Mouse (Mus musculus): Measurements from ENCODE around the gene Gm38100.

Gene Gm38100

GRCm38 (mm10) chr1:175920029-175920428, at the start of gene Gm38100:
Gm38100 (plus strand) TSS chr1:175920329.
- DNase-seq (ENCODE audit: low read depth, low spot score), result no peak

- no peak for DNase-seq (ENCODE audit: low read depth, low spot score)
These were observed 49.4 kb upstream of the Gm38100 start for GRCm38 (mm10) chr1:175870716-175871115.

GRCm38 (mm10) chr1:175872028-175872816, 47.9 kb upstream of the Gm38100 start:
- DNase-seq (ENCODE audit: low read depth, low spot score), result no peak

- peak; percentile 84 for DNase-seq (ENCODE audit: low read depth, low spot score)
These were observed 39.5 kb upstream of the Gm38100 start, which contains the start of gene Exo1 for GRCm38 (mm10) chr1:175880453-175881296. Exo1 (plus strand) TSS chr1:175880581.

GRCm38 (mm10) chr1:175883398-175883797, 36.7 kb upstream of the Gm38100 start:
- DNase-seq (ENCODE audit: low read depth, low spot score), result no peak

- no peak for DNase-seq (ENCODE audit: low read depth, low spot score)
These were observed 26.9 kb upstream of the Gm38100 start for GRCm38 (mm10) chr1:175893263-175893662.

- no peak for DNase-seq (ENCODE audit: low read depth, low spot score)
These were observed 26.4 kb upstream of the Gm38100 start for GRCm38 (mm10) chr1:175893726-175894125.

- DNase-seq (ENCODE audit: low read depth, low spot score), result no peak
These were observed 8.9 kb upstream of the Gm38100 start for GRCm38 (mm10) chr1:175911207-175911606.

GRCm38 (mm10) chr1:175912038-175912437, 8.1 kb upstream of the Gm38100 start:
- no peak for DNase-seq (ENCODE audit: low read depth, low spot score)

- no peak for DNase-seq (ENCODE audit: low read depth, low spot score)
These were observed 6.3 kb upstream of the Gm38100 start for GRCm38 (mm10) chr1:175913728-175914303.

- DNase-seq (ENCODE audit: low read depth, low spot score), result no peak
These were observed 962 bp downstream of the Gm38100 start for GRCm38 (mm10) chr1:175921091-175921490.

GRCm38 (mm10) chr1:175923848-175924787, 4.0 kb downstream of the Gm38100 start:
- DNase-seq (ENCODE audit: low read depth, low spot score), result peak; percentile 50

GRCm38 (mm10) chr1:175931391-175931790, 11.3 kb downstream of the Gm38100 start:
- DNase-seq (ENCODE audit: low read depth, low spot score), result no peak

GRCm38 (mm10) chr1:175936282-175936737, 16.2 kb downstream of the Gm38100 start:
- peak; percentile 80 for DNase-seq (ENCODE audit: low read depth, low spot score)

GRCm38 (mm10) chr1:175938731-175939130, 18.6 kb downstream of the Gm38100 start:
- DNase-seq (ENCODE audit: low read depth, low spot score), result no peak

- no peak for DNase-seq (ENCODE audit: low read depth, low spot score)
These were observed 23.0 kb downstream of the Gm38100 start for GRCm38 (mm10) chr1:175943168-175943567.

- no peak for DNase-seq (ENCODE audit: low read depth, low spot score)
These were observed 26.7 kb downstream of the Gm38100 start for GRCm38 (mm10) chr1:175946718-175947315.

GRCm38 (mm10) chr1:175950421-175950820, 30.3 kb downstream of the Gm38100 start:
- no peak for DNase-seq (ENCODE audit: low read depth, low spot score)

- no peak for DNase-seq (ENCODE audit: low read depth, low spot score)
These were observed 30.7 kb downstream of the Gm38100 start for GRCm38 (mm10) chr1:175950851-175951250.

GRCm38 (mm10) chr1:175961786-175962185, 41.7 kb downstream of the Gm38100 start:
- DNase-seq (ENCODE audit: low read depth, low spot score), result no peak

Measured in embryo, embryonic 11.5 days (tissue).